Mouse (Mus musculus) embryonic facial prominence, embryonic 12.5 days (tissue): ENCODE data around the gene Hoxb13. TPM values are rescaled to one million over a fixed set of nuclear protein-coding genes. Genes with fewer than 3 reads are reported as not detected.

Source experiments
- ATAC-seq: fragments of 200-750 bp; cut with Nextera tagmentation; 2 replicates; pipeline ENCODE4 v1.8.0; 2017; ENCODE audit not compliant: insufficient number of reproducible peaks, insufficient read depth, low FRiP score, low TSS enrichment
- H3K27ac ChIP-seq: fragments of 300-500 bp; sonication (generic); 2 replicates; pipeline ENCODE4 v1.5.1; 2016; ENCODE audit warnings: mild to moderate bottlenecking
- H3K27me3 ChIP-seq: fragments of 300-500 bp; sonication (generic); 2 replicates; pipeline ENCODE4 v1.6.1; 2016; ENCODE audit warnings: mild to moderate bottlenecking, moderate library complexity
- H3K36me3 ChIP-seq: fragments of 300-500 bp; sonication (generic); 2 replicates; pipeline ENCODE4 v1.6.1; 2016; ENCODE audit warnings: mild to moderate bottlenecking
- H3K4me1 ChIP-seq: fragments of 300-500 bp; sonication (generic); 2 replicates; pipeline ENCODE4 v1.6.1; 2016
- H3K4me2 ChIP-seq: fragments of 300-500 bp; sonication (generic); replicated peaks from 2 replicates; pipeline ENCODE4 v1.6.1; 2016; ENCODE audit warnings: mild to moderate bottlenecking, moderate library complexity
- H3K4me3 ChIP-seq: fragments of 300-500 bp; sonication (generic); 2 replicates; pipeline ENCODE4 v1.5.1; 2016; ENCODE audit warnings: mild to moderate bottlenecking
- H3K9ac ChIP-seq: fragments of 300-500 bp; sonication (generic); 2 replicates; pipeline ENCODE4 v1.6.1; 2016; ENCODE audit warnings: mild to moderate bottlenecking, moderate library complexity
- H3K9me3 ChIP-seq: fragments of 300-500 bp; sonication (generic); 2 replicates; pipeline ENCODE4 v1.6.1; 2016; ENCODE audit warnings: mild to moderate bottlenecking, moderate library complexity
- WGBS: fragments of 180-500 bp; shearing (Covaris S2); methylation state at CpG from one replicate; pipeline ENCODE4 v1.1.7; 2016; 5-methylcytosine and 5-hydroxymethylcytosine counted together
- polyA plus RNA-seq: library from polyadenylated mRNA; unstranded; fragments of >200 nt; fragmentation: Nextera tagmentation; extraction: Ambion mirVana; gene quantifications from 2 replicates; pipeline ENCODE4 v1.2.1, GENCODE M21; 2016

The Hoxb13 gene
- not detected in 2 replicates for polyA plus RNA-seq

DNA sequence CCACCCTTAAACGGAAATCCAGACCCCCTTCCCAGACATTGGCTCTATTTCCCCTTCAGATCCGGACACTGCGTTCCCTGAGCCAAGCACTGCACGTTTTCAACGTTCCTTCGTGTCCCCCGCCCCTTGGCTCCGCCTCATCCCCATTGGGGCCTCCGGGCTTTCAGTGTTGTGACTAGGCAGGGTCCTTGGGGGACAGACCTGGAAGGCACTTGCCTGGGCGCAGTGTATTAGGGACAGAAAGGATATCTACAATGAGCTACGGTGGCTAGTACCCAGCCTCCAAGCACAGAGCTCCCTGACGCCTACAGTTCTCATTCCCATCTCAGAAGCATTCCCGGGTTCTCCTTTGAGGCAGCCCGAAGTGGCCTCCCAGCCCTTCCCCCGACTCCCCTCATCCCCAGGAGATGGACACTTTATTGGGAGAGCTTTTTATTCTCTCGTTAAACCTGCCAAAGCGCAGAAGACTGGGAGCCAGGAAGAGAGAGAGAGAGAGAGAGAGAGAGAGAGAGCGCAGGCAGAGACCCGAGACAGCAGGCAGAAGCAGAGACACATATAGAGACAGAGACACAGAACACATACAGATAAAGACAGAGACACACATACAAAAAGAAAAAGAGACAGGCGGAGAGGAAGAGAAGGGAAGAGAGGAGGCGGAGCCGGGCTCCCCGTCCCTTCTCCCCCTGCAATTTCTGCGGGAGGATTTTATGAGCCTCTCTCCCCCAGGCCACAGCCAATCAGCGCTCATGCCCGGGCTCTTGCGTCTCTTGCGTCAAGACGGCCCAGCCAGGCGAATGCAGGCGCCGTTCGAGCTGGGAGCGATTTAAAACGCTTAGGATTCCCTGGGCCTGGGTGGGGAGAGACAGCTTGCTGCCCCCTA, at the start of gene Hoxb13:
Gene Hoxb13 (plus strand): TSS at position 796 of the 880 bp plus-strand sequence.
- Histone ChIP-seq H3K4me1 (no peaks in the 10 kb centered on the region), H3K27me3 (peaks cover 96% of the 10 kb centered on the region), H3K27ac (no peak within 1 kb of the TSS), H3K9me3 (no peaks in the 10 kb centered on the region), H3K4me3 (peak within 1 kb of the TSS; percentile 17; the same call in 1 of the 2 replicates), H3K9ac (no peak within 1 kb of the TSS), H3K36me3 (no peaks in the 10 kb centered on the region), H3K4me2 (no peak within 1 kb of the TSS)
- WGBS: 1% methylated on average over 30 of the region's 35 CpGs
- no peak for ATAC-seq

DNA sequence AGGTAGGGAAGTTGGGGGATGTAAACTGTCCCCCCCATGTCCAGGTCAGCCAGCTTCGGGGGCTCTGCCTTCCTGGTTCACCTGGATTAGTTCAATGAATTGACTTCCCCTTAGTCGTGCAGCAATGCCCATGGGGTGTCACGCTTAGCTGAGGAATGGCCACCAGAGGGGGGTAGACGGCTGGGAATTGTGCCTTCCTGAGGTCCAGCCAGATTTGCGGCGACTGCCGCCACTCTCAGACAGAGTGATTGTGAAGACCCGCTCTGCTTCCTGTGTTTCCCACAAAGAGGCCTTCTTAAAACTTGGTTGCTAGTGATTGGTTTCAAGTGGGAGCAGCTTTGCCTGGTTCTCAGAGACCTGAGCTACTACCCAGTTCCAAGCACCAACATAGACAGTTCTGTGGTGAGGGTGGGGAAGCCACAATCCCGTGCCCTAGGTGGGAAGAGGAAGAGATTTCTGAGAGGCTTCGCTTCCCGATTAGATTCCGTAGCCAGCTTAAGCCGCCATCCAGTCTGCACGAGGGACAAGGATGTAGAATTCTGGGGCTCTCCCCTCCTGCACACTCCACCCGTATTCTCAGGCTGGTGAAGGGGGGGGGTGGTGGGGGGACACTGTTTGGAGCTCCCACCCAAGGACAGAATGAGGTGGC, 48.4 kb upstream of the Hoxb13 start:
- no peaks in the 10 kb centered on the region for H3K36me3 ChIP-seq
- H3K4me1 ChIP-seq: peaks cover 7% of the 10 kb centered on the region; the same call in 1 of the 2 replicates
- H3K27ac ChIP-seq: no peak overlapping the region
- H3K27me3 ChIP-seq: peaks cover 60% of the 10 kb centered on the region
- peak overlapping the region; percentile 32 for H3K4me2 ChIP-seq
- no peak overlapping the region for H3K9ac ChIP-seq
- peak overlapping the region; percentile 13 for H3K4me3 ChIP-seq
- 0 out of 2 replicates have a peak, but pooled peaks have one; percentile 41 for ATAC-seq
- H3K9me3 ChIP-seq: no peaks in the 10 kb centered on the region
- WGBS: 3% methylated on average over 15 of the region's 15 CpGs

DNA sequence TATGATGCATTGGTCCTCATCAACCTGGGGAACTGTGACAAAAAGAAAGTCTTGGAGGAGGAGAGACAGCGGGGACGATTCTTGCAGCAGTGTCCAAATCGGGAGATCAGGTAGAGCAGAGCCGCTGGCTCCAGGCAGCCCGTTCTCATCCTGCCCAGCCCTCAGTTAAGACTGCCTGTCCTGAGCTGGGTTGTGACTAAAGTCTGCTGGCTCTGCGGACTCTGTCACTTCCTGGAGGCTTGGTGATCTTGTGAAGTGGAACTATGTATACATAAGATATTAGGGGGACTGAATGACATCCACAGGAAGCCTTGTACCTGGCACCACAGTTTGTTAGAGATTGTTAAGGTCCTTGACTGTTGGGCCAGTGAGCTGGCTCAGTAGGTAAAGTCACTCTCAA, 46.6 kb upstream of the Hoxb13 start:
- H3K4me3 ChIP-seq: no peak overlapping the region
- ATAC-seq: no peak
- H3K4me1 ChIP-seq: peaks cover 5% of the 10 kb centered on the region; the same call in 1 of the 2 replicates
- WGBS: 73% methylated on average over 6 of the region's 6 CpGs
- no peaks in the 10 kb centered on the region for H3K9me3 ChIP-seq
- H3K36me3 ChIP-seq: no peaks in the 10 kb centered on the region
- peaks cover 65% of the 10 kb centered on the region for H3K27me3 ChIP-seq
- H3K4me2 ChIP-seq: no peak overlapping the region
- no peak overlapping the region for H3K9ac ChIP-seq
- H3K27ac ChIP-seq: no peak overlapping the region

DNA sequence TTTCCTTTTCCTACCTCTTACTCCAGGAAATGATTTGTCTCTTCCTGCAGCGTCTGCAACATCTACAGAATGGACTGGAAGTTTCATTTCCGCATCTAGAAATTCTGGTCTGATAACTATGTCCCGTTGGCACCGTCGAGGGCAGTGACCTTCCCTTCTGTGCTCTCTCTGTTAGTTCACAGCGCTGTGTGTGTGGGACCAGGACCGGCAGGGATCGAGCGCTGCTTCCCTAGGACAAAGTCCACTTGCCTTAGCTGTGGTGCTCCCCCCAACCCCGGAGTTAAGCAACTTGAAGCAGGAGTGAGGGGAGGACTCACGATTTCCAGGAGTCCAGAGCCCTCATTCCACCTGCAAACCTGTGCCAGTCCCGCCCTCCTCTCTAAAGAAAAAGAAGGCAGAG, 29.3 kb upstream of the Hoxb13 start:
- 62% methylated on average over 12 of the region's 12 CpGs for WGBS
- ATAC-seq: no peak
- H3K27me3 ChIP-seq: peaks cover 83% of the 10 kb centered on the region

DNA sequence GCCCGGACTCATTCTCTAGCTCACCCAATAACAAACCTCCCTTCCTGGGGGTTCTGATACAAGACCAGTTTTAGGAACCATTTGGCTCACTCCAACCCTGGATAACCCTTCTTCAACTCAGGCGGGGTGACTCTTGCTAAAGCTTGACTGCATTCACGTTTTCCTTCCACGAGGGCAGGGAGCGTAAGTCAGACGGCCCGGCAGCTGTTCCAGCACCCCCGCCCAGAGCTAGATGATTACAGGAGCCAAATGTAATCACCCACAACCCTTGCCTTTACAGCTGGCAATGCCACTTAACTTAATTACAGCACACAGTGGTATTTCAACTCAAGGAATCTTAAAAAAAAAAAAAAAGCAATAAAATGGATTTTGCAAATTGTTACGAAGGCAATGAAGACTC, 26.0 kb upstream of the Hoxb13 start:
- Histone ChIP-seq H3K27ac (no peak overlapping the region), H3K9me3 (no peaks in the 10 kb centered on the region), H3K9ac (no peak overlapping the region), H3K4me3 (no peak overlapping the region), H3K27me3 (peaks cover 99% of the 10 kb centered on the region), H3K4me2 (no peak overlapping the region), H3K36me3 (no peaks in the 10 kb centered on the region), H3K4me1 (no peaks in the 10 kb centered on the region)
- WGBS: 30% methylated on average over 9 of the region's 9 CpGs
- ATAC-seq: no peak

More for the DNA sequence above, 29.3 kb upstream of the Hoxb13 start:
- H3K4me1 ChIP-seq: no peaks in the 10 kb centered on the region
- no peaks in the 10 kb centered on the region for H3K36me3 ChIP-seq
- H3K4me2 ChIP-seq: no peak overlapping the region
- H3K9me3 ChIP-seq: 0 out of 2 replicates have a peak, but pooled peaks cover 4% of the 10 kb centered on the region
- no peak overlapping the region for H3K4me3 ChIP-seq
- H3K27ac ChIP-seq: no peak overlapping the region
- H3K9ac ChIP-seq: no peak overlapping the region

DNA sequence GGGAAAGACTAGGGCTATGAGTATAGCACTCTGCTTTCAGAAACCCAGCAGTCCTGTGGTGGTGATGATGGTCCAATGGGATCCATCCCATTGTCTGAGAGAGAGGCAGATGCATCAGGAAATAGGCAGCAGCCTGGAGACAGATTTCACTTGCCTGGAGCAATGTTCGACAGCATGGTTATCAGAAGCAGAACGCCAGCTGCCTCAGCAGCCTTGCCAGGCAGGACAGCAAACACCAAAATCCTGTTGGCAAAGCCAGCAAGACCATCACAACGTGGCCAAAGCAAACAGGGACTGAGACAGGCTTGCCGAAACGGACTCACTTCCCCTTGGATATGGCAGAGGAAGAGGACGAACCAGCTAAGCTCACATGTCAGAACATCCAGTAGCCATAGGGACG, 25.1 kb upstream of the Hoxb13 start:
- Histone ChIP-seq H3K4me1 (no peaks in the 10 kb centered on the region), H3K36me3 (no peaks in the 10 kb centered on the region), H3K27me3 (peaks cover 99% of the 10 kb centered on the region), H3K9me3 (no peaks in the 10 kb centered on the region), H3K27ac (no peak overlapping the region), H3K9ac (no peak overlapping the region), H3K4me2 (no peak overlapping the region), H3K4me3 (no peak overlapping the region)
- ATAC-seq: no peak
- 9% methylated on average over 7 of the region's 7 CpGs for WGBS

DNA sequence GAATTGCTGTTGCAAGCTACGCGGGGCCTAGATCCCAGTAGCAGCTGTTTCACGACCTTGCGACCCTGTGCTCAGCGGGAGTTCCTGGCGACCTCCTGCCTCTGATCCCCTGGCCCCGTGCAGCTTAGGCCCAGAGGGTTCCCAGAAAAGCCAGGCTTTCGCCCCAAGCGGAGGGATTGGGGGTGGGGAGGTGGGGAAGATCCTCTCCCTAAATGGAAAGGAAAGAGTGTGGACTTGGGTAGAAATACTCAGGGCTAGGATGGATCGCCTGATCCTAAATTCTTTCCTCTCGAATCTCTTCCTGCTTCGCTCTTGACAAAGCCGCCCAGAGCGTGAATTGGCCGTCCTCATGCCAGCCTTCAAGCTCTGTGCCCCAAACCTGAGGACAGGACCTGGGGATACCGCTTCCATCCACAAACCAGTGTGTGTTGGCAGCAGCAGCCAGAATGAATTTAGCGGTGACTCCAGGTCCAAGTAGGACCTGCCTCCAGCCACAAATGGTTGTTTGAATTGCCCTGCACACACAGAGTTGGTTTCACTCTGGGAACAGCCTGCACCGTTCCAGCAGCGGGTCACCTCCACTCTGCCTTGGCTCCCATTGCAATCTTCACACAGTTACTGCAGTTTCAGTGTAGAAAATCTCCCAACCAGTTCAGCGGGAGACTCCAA, 23.3 kb upstream of the Hoxb13 start:
- no peak for ATAC-seq
- peaks cover 95% of the 10 kb centered on the region for H3K27me3 ChIP-seq
- no peak overlapping the region for H3K9ac ChIP-seq
- no peaks in the 10 kb centered on the region for H3K4me1 ChIP-seq
- H3K9me3 ChIP-seq: no peaks in the 10 kb centered on the region
- no peak overlapping the region for H3K4me3 ChIP-seq
- H3K27ac ChIP-seq: no peak overlapping the region
- no peaks in the 10 kb centered on the region for H3K36me3 ChIP-seq
- H3K4me2 ChIP-seq: no peak overlapping the region
- WGBS: 2% methylated on average over 20 of the region's 20 CpGs

DNA sequence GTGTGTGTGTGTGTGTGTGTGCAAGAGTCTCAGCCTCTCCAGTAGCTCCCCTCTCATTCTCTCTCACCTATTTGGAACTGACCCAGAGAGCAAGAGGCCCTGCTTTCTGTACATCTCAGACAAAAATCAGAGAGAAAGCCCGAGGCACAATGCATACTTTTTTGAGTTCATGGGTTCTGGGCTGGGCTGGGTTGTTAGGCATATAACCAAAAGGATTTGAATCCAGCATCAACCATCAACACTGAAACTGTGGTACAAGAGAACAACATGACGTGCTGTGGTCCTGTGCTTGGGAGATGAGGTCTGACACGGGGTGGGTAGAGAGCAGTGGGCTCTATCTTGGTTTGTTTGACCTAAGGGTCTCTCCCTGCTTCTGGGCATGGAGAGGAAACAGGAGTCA, 22.5 kb upstream of the Hoxb13 start:
- Histone ChIP-seq H3K9me3 (no peaks in the 10 kb centered on the region), H3K27ac (no peak overlapping the region), H3K4me3 (no peak overlapping the region), H3K36me3 (no peaks in the 10 kb centered on the region), H3K27me3 (peaks cover 95% of the 10 kb centered on the region), H3K4me1 (no peaks in the 10 kb centered on the region), H3K9ac (no peak overlapping the region), H3K4me2 (no peak overlapping the region)
- 3% methylated on average over 3 of the region's 3 CpGs for WGBS
- ATAC-seq: no peak

DNA sequence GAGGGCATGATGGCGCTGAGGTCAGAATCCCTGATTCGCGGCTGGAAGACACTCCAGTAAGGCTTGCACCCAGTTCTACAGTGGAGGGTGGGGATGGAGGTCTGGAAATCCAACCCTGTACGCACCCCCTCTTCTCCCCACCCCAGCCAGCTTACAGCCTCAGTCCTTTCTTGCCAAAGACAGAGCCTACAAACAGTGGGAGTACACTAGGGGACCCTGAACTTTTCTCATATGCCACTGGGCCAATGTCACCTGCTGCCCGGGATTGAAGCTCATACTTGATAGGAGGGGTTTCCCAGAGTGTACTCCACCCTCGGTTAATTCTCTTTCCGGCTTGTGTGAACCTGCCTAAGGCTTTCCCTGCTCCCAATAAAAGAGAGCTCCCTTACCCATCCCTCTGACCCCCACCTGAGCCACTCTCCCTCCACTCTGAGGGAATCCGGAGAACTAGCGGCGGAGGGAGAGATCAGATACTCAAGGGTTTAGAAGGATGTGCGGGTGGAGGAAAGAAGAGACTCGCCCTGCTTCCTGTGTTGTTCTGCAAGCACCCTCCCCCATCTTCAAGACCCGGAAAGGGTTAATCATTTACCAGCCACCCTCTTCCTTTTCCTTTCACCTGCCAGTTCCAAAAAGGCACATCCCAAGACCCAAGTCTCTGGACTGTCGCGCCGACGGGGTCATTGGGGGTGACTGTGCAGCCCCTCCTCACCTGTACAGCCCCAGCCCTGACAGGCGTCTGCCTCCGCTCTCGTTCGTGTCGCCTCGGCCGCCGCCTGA, 21.4 kb upstream of the Hoxb13 start:
- Histone ChIP-seq H3K4me3 (no peak overlapping the region), H3K36me3 (no peaks in the 10 kb centered on the region), H3K27me3 (peaks cover 95% of the 10 kb centered on the region), H3K9me3 (no peaks in the 10 kb centered on the region), H3K9ac (no peak overlapping the region), H3K27ac (no peak overlapping the region), H3K4me1 (no peaks in the 10 kb centered on the region), H3K4me2 (no peak overlapping the region)
- no peak for ATAC-seq
- under 1% methylated on average over 25 of the region's 25 CpGs for whole genome bisulfite sequencing

DNA sequence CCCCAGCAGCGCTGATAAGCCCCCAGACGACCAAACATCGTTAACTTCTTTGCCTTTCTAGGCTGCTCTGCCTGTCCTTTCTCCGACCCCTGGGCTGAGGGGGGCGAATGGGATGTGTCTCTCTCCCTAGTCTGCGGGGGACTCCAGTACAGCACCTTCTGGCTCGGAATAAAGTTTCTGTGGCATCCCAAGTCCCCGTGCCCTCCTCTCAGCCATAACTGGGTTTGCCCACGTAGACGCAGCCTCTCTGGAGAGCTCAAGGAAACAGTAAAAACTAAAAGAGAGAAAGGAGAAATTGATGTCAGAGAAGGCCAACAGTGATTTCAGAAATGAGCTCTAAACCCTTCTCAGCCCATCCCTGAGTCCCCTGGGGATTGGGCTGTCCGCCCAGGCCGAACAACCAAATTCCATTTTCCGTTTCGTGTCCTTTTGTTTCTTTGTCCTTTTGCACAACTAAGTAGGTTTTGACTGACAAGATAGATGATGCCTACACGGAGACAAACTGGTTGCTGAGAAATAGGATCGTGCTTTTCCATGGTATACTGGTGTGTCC, 20.8 kb upstream of the Hoxb13 start:
- Histone ChIP-seq H3K9ac (no peak overlapping the region), H3K4me2 (no peak overlapping the region), H3K4me1 (no peaks in the 10 kb centered on the region), H3K36me3 (no peaks in the 10 kb centered on the region), H3K27ac (no peak overlapping the region), H3K4me3 (no peak overlapping the region), H3K9me3 (no peaks in the 10 kb centered on the region), H3K27me3 (peaks cover 95% of the 10 kb centered on the region)
- WGBS: 3% methylated on average over 16 of the region's 16 CpGs
- ATAC-seq: no peak

DNA sequence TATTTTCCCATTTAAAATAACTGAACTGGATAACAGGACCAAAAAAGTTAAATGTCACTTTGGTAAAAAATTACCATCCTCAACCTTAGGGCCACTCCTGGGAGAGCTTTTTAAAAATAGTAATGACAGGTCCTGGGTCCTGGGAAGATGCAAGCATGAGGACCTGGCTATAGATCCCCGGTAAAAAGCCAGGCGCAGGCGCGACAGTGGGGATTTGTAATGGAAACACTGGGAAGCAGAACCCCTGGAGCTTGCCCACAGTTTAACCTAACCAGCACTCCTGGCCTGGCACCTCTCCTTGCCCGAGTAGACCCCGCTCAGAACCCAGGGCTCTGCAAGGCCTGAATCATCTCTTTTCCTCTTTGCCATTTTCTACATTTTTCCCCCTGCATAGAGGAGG, 19.2 kb upstream of the Hoxb13 start:
- no peaks in the 10 kb centered on the region for H3K9me3 ChIP-seq
- no peak for ATAC-seq
- H3K4me2 ChIP-seq: no peak overlapping the region
- WGBS: 2% methylated on average over 6 of the region's 6 CpGs
- H3K27me3 ChIP-seq: peaks cover 95% of the 10 kb centered on the region
- H3K36me3 ChIP-seq: no peaks in the 10 kb centered on the region
- H3K4me1 ChIP-seq: no peaks in the 10 kb centered on the region
- no peak overlapping the region for H3K9ac ChIP-seq
- H3K4me3 ChIP-seq: no peak overlapping the region
- H3K27ac ChIP-seq: no peak overlapping the region
